Comparison of ENCODE assay signal across 8 mouse cellular contexts in genomic region chr14:7900481-7901049, GRCm38 (mm10). TPM values are rescaled to one million over a fixed set of nuclear protein-coding genes. Genes with fewer than 3 reads are reported as not detected.
DNase-seq lines count a peak whose midpoint lies in the region; ATAC-seq lines count a peak whose summit lies in the region.

No protein-coding gene starts in this region.

- H3K4me1 ChIP-seq in neural tube, embryonic 13.5 days (replicated peaks): peaks cover 40% of the 10 kb centered on the region

- no peak overlapping the region for H3K4me2 ChIP-seq in neural tube, embryonic 13.5 days

- 57% methylated on average over 11 of the region's 11 CpGs for WGBS in neural tube, embryonic 13.5 days

- H3K27ac ChIP-seq in neural tube, embryonic 13.5 days (replicated peaks): peak overlapping the region; percentile 79

- peak; percentile 13 for DNase-seq in embryo, embryonic 11 days
- DNase-seq in embryo, embryonic 10 days (ENCODE audit: low spot score): no peak
- peak; percentile 60 for DNase-seq in heart, postnatal 4 days
- DNase-seq in layer of hippocampus, adult 9-11 months: peak; percentile 59
- no peak for DNase-seq in retina, postnatal 1 day

- H3K4me3 ChIP-seq in neural tube, embryonic 13.5 days: no peak overlapping the region

- H3K9ac ChIP-seq in neural tube, embryonic 13.5 days: 0 out of 2 replicates have a peak overlapping the region, but pooled peaks have one; percentile 31

- no peaks in the 10 kb centered on the region for H3K9me3 ChIP-seq in neural tube, embryonic 13.5 days

- ATAC-seq in frontal cortex, adult (ENCODE audit: low TSS enrichment): peak; percentile 89
- peak; percentile 27; the same call in 1 of the 2 replicates for ATAC-seq in neural tube, embryonic 13.5 days (ENCODE audit: low read depth)
- ATAC-seq in inflammation-experienced regulatory T-cells, adult 6 months: no peak

- H3K36me3 ChIP-seq in neural tube, embryonic 13.5 days: peaks cover 51% of the 10 kb centered on the region

- no peaks in the 10 kb centered on the region for H3K27me3 ChIP-seq in neural tube, embryonic 13.5 days

RNA-seq across cellular contexts. Expression of gene Gm45521, which starts 56.5 kb away (rescaled TPM):
- total RNA-seq in heart, postnatal 4 days (2021): not detected
- 0.31 TPM in 1 of 2 replicates, not detected in the other for polyA plus RNA-seq in neural tube, embryonic 13.5 days (2015; fragmentation: Nextera tagmentation; extraction: Ambion mirVana)
- not detected for polyA plus RNA-seq in inflammation-experienced regulatory T-cells, adult 6 months (2017; shearing (Covaris generic))

Comparison
In these comparisons a context has a peak if more than half of its experiments do, and no peak if none do; other contexts are left out.
1. DNase-seq: peak in embryo, embryonic 11 days (single experiment), heart, postnatal 4 days (single experiment) and layer of hippocampus, adult 9-11 months (single experiment); none in embryo, embryonic 10 days (single experiment) and retina, postnatal 1 day (single experiment).